Mouse (Mus musculus) kidney, adult 2 months (tissue): ENCODE measurements at regions not wholly inside any gene's neighbourhood (a gene's known extent, or its start where the extent isn't known, plus 50 kb on each side); places are given as distances from the start of the nearest gene placed in this dataset.
A peak's percentile ranks its signal among the peaks of the same experiment; 100 is the strongest.
"Not testable (repeated sequence)": the region's sequence is repeated elsewhere in the genome, so short reads cannot be mapped to it uniquely, and the experiment has no call there.

Source experiments
- DNase-seq: peaks from one replicate; pipeline ENCODE4 v3.0.0; 2021
- H3K27ac ChIP-seq: fragments of 200-500 bp; 2 replicates; pipeline ENCODE4 v1.5.1; 2012; ENCODE audit warnings: low read depth, low read length, control low read depth, inconsistent platforms; ENCODE audit not compliant: insufficient read depth
- H3K27me3 ChIP-seq: fragments of 200-500 bp; replicated peaks from 2 replicates; pipeline ENCODE4 v1.6.1; 2012; ENCODE audit warnings: mild to moderate bottlenecking, moderate library complexity, low read length, inconsistent platforms; ENCODE audit not compliant: control insufficient read depth, insufficient read depth
- H3K36me3 ChIP-seq: fragments of 200-500 bp; 2 replicates; pipeline ENCODE4 v1.6.1; 2012; ENCODE audit warnings: mild to moderate bottlenecking, moderate library complexity, low read length, inconsistent platforms; ENCODE audit not compliant: control insufficient read depth, insufficient read depth
- H3K4me1 ChIP-seq: fragments of 200-500 bp; 2 replicates; pipeline ENCODE4 v1.6.1; 2011; ENCODE audit warnings: low read length; ENCODE audit not compliant: control insufficient read depth, insufficient read depth
- H3K4me3 ChIP-seq: fragments of 200-500 bp; 2 replicates; pipeline ENCODE4 v1.5.1; 2011; ENCODE audit warnings: mild to moderate bottlenecking, low read depth, low read length, control low read depth; ENCODE audit not compliant: insufficient read depth
- CTCF ChIP-seq: fragments of 200-500 bp; conservative IDR thresholded peaks from 2 replicates; pipeline ENCODE4 v1.5.1; 2011; ENCODE audit warnings: low read depth, mild to moderate bottlenecking, control low read depth, low read length, moderate library complexity, mixed read lengths; ENCODE audit not compliant: insufficient read depth, insufficient read length
- POLR2A ChIP-seq: fragments of 200-500 bp; IDR thresholded peaks from one replicate; pipeline ENCODE4 v1.6.1; 2011; ENCODE audit warnings: low read depth, low read length, control low read depth
- WGBS: fragments of 180-500 bp; shearing (Covaris S2); methylation state at CpG from one replicate; pipeline ENCODE4 v1.1.7; 2018; 5-methylcytosine and 5-hydroxymethylcytosine counted together

DNA sequence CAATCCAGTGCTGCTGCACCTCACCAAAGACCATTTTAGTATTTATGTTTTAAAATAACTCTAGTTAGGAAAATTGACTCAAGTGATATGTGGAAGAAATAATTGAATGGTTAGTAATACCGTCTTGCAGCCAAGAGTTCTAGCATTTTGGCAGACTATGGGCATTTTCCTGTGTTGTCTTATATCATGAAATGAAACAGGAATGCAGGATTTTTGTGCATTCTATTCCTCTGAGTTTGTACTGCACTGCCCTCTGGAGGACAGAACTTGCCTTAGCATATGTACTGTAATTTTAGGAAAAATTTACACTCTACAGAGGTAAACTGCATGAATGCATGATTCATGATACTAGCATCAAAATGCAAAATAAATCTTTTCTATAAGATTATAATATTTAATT lies 250.9 kb downstream of the Ppp1r3a start:
- no peaks in the 10 kb centered on the region for H3K4me1 ChIP-seq
- WGBS = 33% methylated on average over 1 of the region's 1 CpGs
- no peak overlapping the region for H3K4me3 ChIP-seq
- peak; percentile 12 for DNase-seq
- TF ChIP-seq CTCF (no peak), POLR2A (no peak)
- H3K27me3 ChIP-seq = no peaks in the 10 kb centered on the region
- no peak overlapping the region for H3K27ac ChIP-seq
- no peaks in the 10 kb centered on the region for H3K36me3 ChIP-seq

DNA sequence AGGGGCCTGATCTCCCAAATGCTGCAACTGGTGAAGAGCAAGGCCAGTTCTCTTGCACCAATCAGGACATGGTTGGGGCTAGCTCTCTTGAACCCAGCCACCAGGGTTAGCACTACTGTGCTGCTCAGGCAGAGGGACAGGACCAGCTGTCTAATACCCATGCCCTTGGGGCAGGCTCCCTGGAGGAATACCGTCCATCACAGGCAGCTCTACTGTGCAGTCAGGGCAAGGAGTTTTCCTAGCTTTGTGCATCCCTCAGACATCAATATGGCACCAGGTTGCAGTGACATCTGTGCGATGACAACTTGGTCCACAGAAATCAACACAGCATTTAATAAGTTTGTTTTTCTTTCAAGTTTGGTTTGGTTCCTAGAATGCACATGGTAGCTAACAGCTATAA lies 254.4 kb downstream of the Ppp1r3a start:
- Histone ChIP-seq H3K36me3 (no peaks in the 10 kb centered on the region), H3K27me3 (no peaks in the 10 kb centered on the region), H3K27ac (no peak overlapping the region), H3K4me3 (no peak overlapping the region), H3K4me1 (no peaks in the 10 kb centered on the region)
- no peak for TF ChIP-seq CTCF
- TF ChIP-seq POLR2A = no peak
- no peak for DNase-seq
- WGBS = 90% methylated on average over 2 of the region's 2 CpGs

DNA sequence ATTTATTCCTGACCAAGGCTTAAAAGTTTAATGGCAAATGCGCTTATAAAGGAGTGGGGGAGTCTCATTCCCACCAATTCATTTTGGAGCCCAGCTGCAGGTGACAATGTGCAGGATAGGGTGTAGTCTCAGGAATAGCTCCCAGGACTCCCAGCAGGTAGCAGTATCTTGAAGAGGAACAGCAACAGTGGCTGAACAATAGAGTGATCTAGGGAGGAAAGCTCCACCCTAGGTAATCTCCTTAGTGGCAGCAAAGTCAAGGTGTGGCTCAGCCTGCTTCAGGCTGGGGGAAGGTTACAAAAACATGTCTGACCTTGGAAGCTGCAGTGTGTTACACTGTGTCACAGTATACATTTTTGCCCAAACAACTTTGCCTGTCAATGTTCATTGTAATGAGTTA lies 255.2 kb downstream of the Ppp1r3a start:
- not testable (repeated sequence) for H3K4me3 ChIP-seq, H3K4me1 ChIP-seq, H3K36me3 ChIP-seq, H3K27me3 ChIP-seq, DNase-seq, H3K27ac ChIP-seq
- 61% methylated on average over 1 of the region's 1 CpGs for WGBS

DNA sequence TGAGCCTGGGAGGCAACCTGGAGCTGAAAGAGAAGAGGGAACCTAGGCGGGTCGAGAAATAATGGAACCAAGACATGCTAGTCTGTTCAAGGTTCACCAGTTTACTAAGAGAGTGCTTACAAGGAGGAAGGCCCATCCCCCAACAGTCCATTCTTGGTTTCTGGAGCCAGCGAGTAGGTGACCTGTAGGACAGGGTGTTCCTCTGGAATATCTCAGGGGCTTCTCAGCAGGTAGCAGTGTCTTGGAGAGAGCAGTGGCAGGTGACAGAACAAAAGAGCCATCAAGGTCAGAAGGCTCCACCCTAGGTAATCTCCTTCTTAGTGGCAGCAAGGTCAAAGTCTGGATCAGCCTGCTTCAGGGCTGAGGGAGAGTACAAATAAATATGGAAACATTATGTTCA lies 268.4 kb downstream of the Ppp1r3a start:
- WGBS = 68% methylated on average over 3 of the region's 3 CpGs

DNA sequence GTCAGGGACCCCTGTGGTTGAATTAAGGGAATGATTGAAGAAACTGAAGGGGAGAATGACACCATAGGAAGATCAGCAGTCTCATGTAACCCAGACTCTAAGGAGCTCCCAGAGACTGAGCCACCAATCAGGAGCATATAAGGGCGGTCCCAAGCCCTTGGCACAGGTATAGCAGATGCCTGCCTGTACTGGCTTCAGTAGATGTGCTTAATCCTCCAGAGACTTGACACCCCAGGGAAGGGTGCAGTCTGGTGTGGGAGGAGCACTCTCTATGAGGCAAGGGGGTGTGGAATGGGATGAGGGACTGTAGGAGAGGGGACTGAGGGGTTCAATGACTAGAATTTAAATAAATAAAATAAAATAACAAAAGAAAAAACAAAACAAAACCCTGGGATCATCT lies 298.7 kb downstream of the Ppp1r3a start:
- Histone ChIP-seq H3K27me3 (no peaks in the 10 kb centered on the region), H3K27ac (no peak overlapping the region), H3K4me3 (no peak overlapping the region), H3K4me1 (no peaks in the 10 kb centered on the region), H3K36me3 (no peaks in the 10 kb centered on the region)
- no peak for DNase-seq
- 80% methylated on average over 1 of the region's 1 CpGs for WGBS
- TF ChIP-seq CTCF (no peak), POLR2A (no peak)

More for the DNA sequence above, 268.4 kb downstream of the Ppp1r3a start:
- not testable (repeated sequence) for H3K36me3 ChIP-seq, DNase-seq, H3K27ac ChIP-seq, H3K4me1 ChIP-seq, H3K27me3 ChIP-seq, H3K4me3 ChIP-seq

DNA sequence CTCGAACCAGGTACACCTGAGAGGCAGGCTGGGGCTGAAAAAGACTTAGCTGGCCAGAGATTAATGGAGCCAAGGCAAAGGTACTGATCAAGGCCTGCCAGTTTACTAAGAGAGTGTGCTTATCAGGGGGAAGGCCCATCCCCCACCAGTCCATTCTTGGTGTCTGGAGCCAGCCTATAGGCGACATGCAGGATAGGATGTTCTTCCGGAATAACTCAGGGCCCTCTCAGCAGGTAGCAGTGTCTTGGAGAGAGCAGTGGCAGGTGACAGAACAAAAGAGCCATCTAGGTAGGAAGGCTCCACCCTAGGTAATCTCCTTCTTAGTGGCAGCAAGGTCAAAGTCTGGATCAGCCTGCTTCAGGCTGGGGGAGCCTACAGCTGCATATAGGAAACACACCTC lies 301.8 kb downstream of the Ppp1r3a start:
- H3K27ac ChIP-seq, H3K27me3 ChIP-seq, H3K4me3 ChIP-seq, H3K4me1 ChIP-seq, DNase-seq, H3K36me3 ChIP-seq: not testable (repeated sequence)
- WGBS = 82% methylated on average over 3 of the region's 3 CpGs

DNA sequence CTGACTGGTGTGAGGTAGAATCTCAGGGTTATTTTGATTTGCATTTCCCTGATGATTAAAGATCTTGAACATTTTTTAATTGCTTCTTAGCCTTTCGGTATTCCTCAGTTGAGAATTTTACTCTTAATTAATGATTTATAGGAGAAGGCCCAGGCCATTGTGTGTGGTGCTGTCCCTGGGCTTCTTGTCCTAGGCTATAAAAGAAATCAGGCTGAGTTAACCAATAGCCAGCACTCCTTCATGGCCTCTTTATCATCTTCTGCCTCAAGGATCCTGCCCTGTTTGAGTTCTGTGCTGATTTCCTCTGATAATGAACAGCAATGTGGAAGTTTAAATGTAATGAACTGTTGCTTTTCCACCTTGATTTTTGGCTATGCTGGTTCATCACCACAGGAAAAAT lies 323.3 kb downstream of the Ppp1r3a start:
- H3K4me3 ChIP-seq = no peak overlapping the region
- no peak for TF ChIP-seq POLR2A
- H3K4me1 ChIP-seq = no peaks in the 10 kb centered on the region
- no peaks in the 10 kb centered on the region for H3K27me3 ChIP-seq
- DNase-seq = no peak
- H3K27ac ChIP-seq = no peak overlapping the region
- 34% methylated on average over 1 of the region's 1 CpGs for WGBS
- no peaks in the 10 kb centered on the region for H3K36me3 ChIP-seq

DNA sequence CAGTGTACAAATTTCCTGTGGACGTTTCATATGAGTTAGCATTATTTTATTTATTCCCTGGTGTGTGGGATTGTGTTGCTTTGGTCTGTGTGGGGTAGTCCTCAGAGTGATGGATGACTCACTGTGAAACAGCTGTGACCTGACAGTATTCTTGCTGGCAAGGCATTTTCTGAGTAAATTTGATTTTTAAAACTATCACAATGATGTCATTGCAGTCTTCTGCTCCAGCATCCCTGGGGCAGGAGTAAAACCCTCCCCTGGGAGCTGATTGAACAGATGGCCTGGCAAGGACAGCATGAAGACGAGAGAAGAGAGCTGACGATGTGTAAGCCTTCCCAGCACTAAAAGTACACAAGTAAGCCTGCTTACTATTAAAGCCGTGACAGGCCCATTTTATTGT lies 345.3 kb downstream of the Ppp1r3a start:
- H3K27ac ChIP-seq = no peak overlapping the region
- H3K4me3 ChIP-seq = no peak overlapping the region
- no peak for TF ChIP-seq CTCF
- 36% methylated on average over 4 of the region's 4 CpGs for WGBS
- no peaks in the 10 kb centered on the region for H3K36me3 ChIP-seq
- no peaks in the 10 kb centered on the region for H3K4me1 ChIP-seq
- no peaks in the 10 kb centered on the region for H3K27me3 ChIP-seq
- no peak for DNase-seq
